Mouse (Mus musculus) liver, adult (tissue): ENCODE data around the gene Lxn.

Experiments
- GATA4 ChIP-seq: IDR thresholded peaks from 2 replicates; pipeline ENCODE4 v1.6.1; 2014; ENCODE audit warnings: mild to moderate bottlenecking, low read length; ENCODE audit not compliant: insufficient replicate concordance

Lxn gene

DNA sequence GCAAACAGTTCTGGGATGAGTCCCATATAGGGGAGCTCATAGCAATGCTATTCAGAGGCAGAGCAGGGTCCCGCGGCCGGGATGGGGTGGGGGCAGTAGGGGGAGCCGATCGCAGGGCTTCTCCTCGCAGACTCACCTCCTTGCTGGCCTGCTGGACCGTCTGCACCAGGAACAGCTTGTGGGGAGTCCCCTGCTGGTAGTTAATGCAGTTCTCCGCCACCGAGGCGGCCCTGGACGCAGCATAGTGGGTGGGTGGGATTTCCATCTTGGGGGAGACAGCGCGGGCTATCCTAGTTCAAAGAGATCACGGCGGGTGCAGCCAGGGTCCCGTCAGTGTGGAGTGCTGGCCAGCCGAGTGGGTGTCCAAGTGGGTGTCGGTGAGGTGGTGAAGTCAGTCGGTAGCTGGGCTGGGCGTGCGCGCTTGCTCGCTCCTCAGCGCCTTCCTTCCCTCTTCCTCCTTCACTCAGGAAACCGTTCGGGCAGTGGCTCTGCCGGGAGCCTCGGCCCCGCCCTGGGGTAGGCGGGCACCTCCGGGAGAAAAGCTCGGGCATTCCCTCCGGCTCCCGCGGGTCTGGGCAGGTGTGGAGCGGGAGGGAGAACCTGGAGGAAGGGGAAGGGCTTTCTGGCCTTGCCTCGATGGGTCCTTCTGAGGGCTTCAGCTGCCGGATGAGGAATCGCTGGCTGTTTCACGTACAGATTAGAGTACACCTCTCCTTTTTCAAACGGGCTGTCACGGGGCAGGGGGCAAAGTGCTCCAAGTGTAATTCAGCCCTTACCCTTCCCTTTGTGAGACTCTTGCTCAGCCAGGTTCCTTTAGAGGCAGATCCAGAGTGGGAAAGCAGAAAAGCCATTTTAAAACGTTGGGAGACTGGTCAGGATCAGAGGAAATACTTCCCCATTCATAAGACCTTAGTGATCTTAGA, at the start of gene Lxn:
Lxn (minus strand) TSS at position 477 of the 923 bp plus-strand sequence.
- no peak for TF ChIP-seq GATA4

DNA sequence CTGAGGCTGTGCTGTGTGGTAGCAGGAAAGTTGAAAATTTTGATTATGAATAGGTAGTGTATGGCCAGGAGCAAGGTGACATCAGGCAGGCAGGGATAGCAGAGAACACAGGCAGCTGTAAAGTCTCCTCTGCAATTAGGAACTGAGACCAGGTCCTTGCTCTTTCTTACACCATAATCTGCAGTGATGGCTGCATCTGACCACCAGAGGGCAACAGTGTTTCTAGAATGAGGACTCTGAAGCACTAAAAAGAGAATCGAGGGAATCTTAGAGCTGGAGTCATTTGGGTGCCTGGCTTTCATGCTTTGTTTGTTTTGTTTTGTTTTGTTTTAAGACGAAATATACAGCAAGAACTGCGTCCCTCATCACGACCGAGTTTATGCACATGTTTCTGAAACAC, 49.1 kb upstream of the Lxn start:
- TF ChIP-seq GATA4: no peak

DNA sequence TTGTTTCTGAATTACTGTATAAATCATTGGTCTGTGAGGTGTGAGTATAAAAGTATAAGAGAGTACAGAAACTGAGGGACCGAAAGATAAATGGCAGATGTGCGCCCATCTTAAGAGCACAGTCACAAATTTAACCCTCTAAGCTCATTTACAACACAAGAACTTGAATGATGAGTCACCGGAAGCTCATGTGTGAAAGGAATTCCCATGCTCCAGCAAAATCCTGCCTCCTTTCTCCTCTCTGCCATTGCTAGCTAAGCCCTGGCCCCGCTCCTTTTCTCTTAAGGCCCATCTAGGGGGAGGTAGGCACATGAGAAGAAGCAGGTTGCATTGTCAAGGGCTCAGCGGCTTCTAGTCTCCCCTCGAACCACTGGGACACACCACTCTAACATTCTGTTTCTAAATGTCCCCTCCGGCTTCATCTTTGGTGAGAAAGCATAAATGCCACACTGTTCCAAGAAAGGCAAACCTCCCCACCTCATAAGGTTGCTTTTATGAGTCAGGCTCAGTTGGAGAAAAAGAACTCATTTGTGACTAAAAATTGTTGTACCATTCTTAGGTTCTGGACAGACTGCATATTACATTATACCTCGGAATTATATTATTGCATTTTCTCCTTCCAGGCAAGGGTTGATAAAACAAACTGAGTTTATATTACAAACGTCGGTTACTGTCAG, 44.6 kb upstream of the Lxn start:
- TF ChIP-seq GATA4: no peak

DNA sequence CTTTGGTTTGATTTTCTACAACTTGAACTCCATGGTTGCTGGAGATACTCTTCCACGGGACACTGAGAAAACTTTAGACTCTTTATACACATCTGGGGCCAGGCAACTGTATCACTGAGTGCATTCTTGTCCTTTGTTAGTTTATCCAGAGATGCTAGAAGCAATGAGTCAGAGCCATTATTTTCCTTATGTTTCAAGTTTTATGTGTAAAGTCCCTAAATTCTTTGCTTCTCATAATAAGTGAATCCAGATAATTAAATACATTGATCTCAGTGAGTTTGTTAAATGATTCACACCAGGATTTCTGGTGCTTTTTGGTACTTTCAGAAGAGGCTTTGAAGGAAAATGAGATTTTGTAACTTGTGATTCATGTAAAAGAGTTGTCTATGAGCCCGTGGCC, 41.6 kb upstream of the Lxn start:
- no peak for TF ChIP-seq GATA4

DNA sequence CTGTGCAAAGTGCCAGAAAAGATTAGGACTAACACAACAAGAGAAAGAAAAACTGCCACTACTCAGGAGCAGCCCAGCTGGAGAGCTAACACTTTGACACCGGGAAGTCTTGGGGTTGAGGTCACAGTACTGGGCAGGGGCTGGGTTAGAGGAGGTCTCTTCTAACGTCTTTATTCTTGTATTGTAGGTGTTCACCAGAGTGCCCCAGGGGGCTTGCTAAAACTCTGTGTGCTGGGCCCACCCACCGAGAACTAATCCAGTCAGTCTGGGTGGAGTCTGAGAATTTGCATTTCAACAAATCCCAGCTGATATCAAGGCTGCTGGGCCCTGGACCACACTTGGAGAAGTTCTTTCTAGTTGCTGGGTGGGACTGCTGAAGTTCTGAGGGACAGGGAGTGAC, 40.2 kb upstream of the Lxn start:
- TF ChIP-seq GATA4: no peak

DNA sequence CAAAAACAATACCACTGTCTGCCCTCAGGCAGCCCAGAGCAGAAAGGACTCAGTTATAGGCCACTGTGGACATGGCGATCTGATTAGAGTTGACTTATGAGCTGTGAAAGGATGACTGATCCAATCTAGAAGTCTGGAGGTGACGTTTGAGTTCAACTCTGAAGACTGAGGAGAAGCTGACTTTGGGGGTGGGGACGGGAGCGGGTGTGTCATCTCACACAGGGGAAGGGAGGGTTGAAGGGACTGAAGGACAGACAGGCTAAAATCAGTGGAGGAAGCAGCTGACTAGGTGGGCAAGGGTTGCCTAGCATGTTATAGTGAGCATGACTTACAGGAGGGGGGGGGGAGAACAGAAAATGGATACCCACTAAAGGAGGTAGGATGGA, 35.7 kb upstream of the Lxn start:
- TF ChIP-seq GATA4: no peak

DNA sequence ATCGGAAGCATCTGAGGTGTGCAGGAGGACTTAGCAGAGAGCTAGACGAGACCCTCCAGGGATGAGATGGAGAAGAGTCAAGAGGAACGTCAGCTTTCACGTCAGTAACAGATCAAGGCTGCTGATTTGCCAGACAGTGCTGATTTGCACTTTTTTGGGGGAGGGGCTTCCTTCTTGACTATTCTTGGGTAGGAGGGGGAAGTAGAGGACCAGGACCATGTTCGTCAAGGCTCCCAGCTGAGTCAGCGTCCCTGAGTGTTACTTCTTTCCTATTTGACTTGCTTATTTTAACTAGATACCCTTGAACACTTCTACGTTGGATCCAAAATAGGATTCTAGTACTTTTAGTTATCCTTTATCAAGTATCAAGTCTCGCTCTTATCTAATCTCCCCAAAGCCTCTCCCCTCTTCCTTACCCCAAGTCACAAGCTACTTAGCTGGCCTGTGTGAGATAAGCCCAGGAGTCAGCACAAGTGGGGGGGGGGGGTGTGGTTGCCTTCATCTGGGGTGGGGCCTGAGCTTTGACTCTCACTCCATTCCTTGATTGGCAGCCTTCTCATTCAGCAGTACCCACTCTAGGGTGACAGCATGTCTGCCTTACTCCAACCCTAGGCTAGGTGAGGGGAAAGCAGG, 35.2 kb upstream of the Lxn start:
- TF ChIP-seq GATA4: no peak

DNA sequence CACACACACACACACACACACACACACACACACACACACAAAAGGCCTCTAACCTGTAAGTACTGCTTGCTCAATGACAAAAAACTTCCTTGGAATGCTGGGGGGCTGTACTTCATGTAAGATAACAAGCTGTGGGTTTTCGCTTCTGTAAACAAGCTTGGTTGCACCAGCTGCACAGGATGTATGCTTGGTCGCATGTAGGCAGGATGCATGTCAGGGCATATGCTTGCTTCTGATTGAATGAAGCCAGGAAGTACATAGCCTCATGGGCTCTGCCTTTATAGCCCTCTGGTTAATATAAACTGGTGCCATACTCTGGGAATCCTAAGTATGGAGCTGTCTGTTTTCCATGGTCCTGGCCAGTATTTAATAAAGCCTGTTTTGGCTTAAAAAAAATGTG, 34.3 kb upstream of the Lxn start:
- TF ChIP-seq GATA4: no peak

DNA sequence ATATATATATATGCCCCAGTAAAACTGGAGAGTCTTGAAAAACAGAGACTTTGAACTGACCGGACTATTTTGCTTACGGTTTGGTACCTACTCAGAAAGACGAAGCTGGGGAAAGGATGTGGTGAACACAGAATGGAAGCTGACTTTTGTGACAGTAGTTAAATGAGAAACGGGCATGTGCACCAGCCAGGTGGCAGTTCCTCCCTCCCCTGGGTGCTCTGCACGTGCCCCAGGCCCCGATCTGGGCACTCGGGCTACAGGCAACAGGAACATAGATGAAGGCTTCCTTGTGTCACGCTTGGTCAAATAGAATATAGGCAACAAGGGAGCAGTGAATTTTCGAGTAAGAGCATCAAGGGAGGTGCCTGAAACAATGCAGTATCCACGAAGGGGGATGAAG, 32.6 kb upstream of the Lxn start:
- TF ChIP-seq GATA4: no peak

DNA sequence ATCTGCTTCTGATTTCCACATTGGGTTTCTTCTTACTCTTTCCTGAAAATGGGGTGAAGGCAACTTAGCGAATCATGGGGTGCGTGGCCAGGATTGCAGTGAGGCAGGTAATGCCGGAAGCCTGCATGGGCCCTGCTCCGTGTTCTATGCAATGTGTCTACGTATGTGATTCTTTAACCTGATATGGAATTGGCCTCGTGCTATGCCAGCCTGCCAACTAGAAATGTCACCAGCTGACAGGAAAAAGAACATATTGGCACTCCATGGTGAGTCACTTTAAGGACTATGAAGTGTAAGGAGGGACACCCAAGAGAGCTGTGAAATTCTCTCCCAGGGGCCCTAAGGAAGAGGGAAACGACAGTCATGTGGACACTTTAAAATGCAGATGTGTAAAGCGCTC, 29.4 kb upstream of the Lxn start:
- no peak for TF ChIP-seq GATA4

DNA sequence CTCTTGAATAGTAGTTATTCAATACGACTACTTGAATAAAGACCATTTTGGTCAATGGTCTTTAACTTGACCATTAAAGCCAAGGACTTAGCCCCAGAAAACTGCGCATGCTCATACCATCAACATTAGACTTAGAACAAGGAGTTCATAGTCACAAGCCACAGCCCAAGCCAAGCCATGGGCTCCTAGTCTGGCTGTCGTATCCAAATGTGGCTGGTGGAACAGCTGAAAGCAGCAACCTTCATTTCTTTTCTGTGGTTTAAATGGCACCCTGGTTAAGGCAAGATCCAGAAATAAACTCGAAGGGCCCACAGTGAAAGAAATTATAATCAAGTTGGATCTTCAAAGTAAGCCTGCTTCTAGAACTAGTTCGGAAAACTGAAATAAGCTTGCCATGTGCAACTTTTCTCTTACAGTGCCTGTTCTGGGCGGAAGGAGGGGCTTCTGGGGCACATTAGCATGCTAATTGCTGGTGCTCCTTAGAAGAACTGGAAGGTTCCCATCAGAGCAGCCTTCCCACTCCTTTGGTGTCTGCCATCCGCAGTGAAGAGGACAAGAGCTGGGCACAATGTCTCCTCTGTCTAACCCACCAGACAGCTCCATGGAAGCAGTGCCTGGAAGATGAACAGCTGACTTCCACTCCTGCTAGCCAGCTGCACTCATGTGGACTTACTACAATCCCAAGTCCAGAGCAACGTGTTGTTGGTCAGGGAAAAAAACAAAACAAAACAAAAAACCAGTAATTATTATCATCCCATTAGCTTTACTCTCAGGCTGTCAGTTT, 28.6 kb upstream of the Lxn start:
- TF ChIP-seq GATA4: no peak

DNA sequence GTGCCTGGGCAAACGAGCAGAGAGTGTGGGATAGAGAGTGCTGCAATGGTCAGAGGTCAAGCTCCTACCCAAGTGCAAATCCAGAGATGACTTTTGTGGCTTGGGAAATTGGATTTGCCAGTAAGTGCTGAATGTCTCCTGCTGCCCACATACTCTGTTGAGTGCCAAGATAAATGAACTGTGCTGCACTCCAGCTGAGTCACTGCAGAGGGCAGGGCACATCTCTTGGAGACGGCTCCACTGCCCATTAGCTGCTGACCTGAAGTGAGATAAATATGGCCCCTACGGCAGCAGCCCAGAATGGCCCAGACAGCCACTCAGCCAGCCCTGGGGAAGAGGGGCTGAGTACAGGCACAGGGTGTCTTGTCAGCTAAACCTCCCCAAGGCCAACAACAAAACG, 26.4 kb upstream of the Lxn start:
- no peak for TF ChIP-seq GATA4

DNA sequence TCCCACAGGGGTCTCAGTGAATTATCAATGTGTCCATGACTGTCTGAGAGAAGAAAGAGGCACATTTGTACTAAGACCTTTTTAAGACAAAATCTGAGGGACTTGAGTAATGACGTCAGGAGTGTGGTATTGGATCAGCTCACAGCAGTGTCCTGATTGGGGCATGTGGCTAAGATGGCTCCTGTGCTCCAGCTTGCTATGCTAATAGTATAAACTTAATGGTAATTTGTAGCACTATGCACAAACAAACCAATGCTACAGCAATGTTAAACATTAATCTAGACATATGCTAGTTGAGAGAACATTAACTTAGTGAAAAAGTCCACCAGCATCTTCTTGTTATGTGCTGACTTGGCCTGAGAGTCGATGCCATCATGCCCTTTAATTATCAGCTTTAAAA, 21.5 kb upstream of the Lxn start:
- TF ChIP-seq GATA4: no peak

DNA sequence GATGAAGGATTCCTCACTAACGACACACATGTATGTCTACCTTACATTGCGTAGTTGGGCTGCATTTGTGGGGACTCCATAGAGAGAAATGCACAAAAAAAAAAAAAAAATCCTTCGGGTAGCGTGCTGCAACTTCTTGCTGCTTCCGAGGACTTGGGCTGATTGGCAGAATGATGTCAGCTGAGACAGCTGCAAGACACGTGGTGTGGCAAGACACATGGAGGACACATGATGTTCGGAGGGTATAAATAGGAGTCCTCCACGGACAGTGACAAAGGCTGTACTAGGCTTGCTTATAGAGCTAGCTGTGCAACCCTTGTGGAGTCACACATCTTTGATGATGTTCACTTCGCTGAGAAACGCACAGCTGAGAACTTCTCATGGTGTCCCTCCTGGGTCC, 18.7 kb upstream of the Lxn start:
- no peak for TF ChIP-seq GATA4

DNA sequence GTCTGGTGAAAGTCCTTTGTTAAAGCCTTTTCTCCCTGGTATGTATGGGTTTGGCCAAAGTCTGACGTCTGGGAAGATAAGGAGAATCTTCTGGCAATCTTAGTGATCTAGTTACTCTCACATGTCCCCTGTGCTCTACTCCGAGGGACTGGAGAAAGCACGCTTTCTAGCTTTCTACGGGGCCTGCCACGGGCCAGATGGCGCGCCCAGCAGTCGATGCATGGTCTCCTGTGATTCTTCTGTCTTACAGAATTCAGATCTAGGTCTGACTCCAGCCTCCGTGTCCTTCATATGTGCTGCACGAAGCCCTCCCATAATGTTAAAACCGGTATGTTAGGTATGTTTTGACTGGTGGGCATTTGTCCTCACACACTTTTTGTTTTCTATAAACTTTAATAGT, 16.1 kb upstream of the Lxn start:
- no peak for TF ChIP-seq GATA4

DNA sequence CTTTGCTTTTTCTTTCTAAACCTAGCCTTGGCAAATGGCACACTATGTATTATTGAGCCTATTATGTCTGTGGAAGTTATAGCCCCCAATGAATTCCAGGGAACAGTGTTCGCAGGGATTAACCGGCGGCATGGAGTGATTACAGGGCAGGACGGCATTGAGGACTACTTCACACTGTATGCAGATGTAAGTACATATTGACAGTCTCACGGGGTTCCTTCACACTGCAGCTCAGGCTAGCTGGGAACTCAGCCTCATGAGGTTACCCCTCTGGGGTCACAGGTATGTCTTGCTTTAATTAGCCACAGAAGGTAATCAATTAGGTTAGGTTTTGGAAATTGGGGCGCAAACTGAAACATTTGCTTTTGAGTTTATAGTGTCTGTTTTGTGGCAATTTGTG, 9.7 kb upstream of the Lxn start:
- no peak for TF ChIP-seq GATA4
